Mouse (Mus musculus) heart, embryonic 15.5 days (tissue): ENCODE results near the gene Nt5dc3. TPM values are rescaled to one million over a fixed set of nuclear protein-coding genes. Genes with fewer than 3 reads are reported as not detected.

Source experiments
- ATAC-seq: fragments of 200-750 bp; cut with Nextera tagmentation; replicated peaks from 2 replicates; pipeline ENCODE4 v1.8.0; 2017; ENCODE audit warnings: low read depth, moderate TSS enrichment; ENCODE audit not compliant: insufficient number of reproducible peaks, insufficient read depth, low FRiP score
- H3K27ac ChIP-seq: fragments of 300-500 bp; sonication (generic); 2 replicates; pipeline ENCODE4 v1.5.1; 2015; ENCODE audit warnings: mild to moderate bottlenecking, inconsistent platforms
- H3K27me3 ChIP-seq: fragments of 300-500 bp; sonication (generic); 2 replicates; pipeline ENCODE4 v1.6.1; 2015; ENCODE audit warnings: inconsistent platforms
- H3K36me3 ChIP-seq: fragments of 300-500 bp; sonication (generic); 2 replicates; pipeline ENCODE4 v1.6.1; 2015; ENCODE audit warnings: mild to moderate bottlenecking, inconsistent platforms
- H3K4me1 ChIP-seq: fragments of 300-500 bp; sonication (generic); replicated peaks from 2 replicates; pipeline ENCODE4 v1.6.1; 2015; ENCODE audit warnings: inconsistent platforms
- H3K4me2 ChIP-seq: fragments of 300-500 bp; sonication (generic); 2 replicates; pipeline ENCODE4 v1.6.1; 2015; ENCODE audit warnings: inconsistent platforms, mild to moderate bottlenecking, moderate library complexity
- H3K4me3 ChIP-seq: fragments of 300-500 bp; sonication (generic); 2 replicates; pipeline ENCODE4 v1.5.1; 2015; ENCODE audit warnings: mild to moderate bottlenecking, inconsistent platforms
- H3K9ac ChIP-seq: fragments of 300-500 bp; sonication (generic); 2 replicates; pipeline ENCODE4 v1.6.1; 2015; ENCODE audit warnings: mild to moderate bottlenecking, inconsistent platforms
- H3K9me3 ChIP-seq: fragments of 300-500 bp; sonication (generic); replicated peaks from 2 replicates; pipeline ENCODE4 v1.6.1; 2016; ENCODE audit warnings: inconsistent platforms
- WGBS: fragments of 180-500 bp; shearing (Covaris S2); methylation state at CpG from one replicate; pipeline ENCODE4 v1.1.7; 2015; ENCODE audit warnings: mixed read lengths; 5-methylcytosine and 5-hydroxymethylcytosine counted together
- polyA plus RNA-seq: library from polyadenylated mRNA; unstranded; fragments of >200 nt; fragmentation: Nextera tagmentation; extraction: Ambion mirVana; gene quantifications from 2 replicates; pipeline ENCODE4 v1.2.1, GENCODE M21; 2015

The Nt5dc3 gene
- polyA plus RNA-seq: 3.2 and 3.4 TPM in 2 replicates

DNA sequence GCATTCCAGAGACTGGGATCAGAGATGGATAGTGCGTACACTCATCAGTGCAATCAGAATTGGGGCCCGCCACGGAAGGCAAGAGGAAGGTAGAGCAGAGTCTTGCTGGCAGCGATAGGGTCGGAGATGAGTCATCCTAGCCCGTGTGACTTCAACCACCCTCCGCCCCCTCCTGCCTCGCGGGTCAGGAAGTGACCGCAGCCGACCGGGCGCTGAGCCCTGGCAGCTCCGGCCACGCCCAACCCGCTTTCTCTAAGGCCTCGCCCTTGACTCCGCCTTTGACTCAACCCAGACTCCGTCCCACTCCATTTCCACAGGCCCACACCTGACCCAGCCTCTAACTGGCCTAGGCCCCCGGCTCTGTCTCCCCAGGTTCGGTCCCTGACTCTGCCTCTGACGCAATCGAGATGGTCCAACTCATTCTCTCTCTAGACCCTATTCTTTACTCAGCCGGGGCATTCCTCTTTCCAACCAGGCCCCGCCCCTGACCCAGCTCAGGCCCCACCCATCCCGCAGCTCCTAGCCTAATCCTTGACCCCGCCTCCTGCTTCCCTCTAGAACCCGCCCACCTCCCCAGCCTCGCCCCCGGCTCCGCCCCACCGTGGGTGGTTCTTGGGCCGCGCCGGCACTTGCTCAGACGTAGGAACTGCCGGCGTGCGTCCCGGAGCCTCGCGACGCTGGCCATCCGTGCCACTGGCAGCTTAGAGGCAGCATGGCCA lies at the start of gene Nt5dc3:
Gene Nt5dc3, plus strand, starts transcription at position 608 of the 719 bp plus-strand sequence.
- Histone ChIP-seq H3K36me3 (no peaks in the 10 kb centered on the region), H3K4me1 (peaks cover 46% of the 10 kb centered on the region), H3K27ac (peak within 1 kb of the TSS; percentile 93), H3K4me3 (peak within 1 kb of the TSS; percentile 80), H3K27me3 (no peaks in the 10 kb centered on the region), H3K9ac (peak within 1 kb of the TSS; percentile 90), H3K4me2 (peak within 1 kb of the TSS; percentile 95), H3K9me3 (no peaks in the 10 kb centered on the region)
- ATAC-seq: peak; percentile 93
- under 1% methylated on average over 43 of the region's 44 CpGs for WGBS

DNA sequence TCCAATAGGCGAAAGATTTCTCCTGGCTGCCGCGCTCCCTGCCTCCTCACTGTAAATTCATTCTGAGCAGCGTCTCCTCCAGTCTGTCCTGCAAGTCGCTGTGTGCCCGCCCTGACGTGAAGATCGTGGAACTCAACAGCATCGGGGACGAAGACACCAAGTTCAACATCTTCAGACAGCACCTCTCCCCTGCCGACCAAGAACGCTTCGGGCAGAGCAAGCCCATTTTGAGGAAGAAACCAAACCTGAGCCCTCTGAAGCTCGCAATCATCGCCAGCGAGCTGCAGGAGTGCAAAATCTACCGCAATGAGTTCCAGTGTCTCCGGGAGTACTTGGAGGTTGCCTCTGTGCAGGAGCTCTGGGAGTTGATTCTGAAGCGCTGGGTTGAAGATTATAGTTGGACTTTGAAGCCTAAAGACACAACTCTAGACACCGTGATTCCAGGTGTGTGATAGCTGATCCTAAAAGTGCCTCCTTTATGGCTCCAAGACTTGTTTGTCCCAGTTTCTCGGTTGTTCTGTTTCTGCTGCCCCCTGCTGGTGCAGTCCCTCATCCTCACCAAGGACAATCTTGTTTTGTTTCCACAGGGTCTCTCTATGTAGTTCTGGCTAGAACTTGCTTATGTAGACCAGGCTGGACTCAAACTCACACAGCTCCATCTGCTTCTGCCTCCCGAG lies 47.8 kb upstream of the Nt5dc3 start:
- Histone ChIP-seq H3K27ac (0 out of 2 replicates have a peak overlapping the region, but pooled peaks have one; percentile 26), H3K27me3 (no peaks in the 10 kb centered on the region), H3K36me3 (no peaks in the 10 kb centered on the region), H3K4me2 (peak overlapping the region; percentile 75), H3K9me3 (no peaks in the 10 kb centered on the region), H3K4me1 (peaks cover 17% of the 10 kb centered on the region), H3K9ac (peak overlapping the region; percentile 64), H3K4me3 (peak overlapping the region; percentile 59)
- ATAC-seq: no peak
- WGBS: 11% methylated on average over 22 of the region's 22 CpGs

DNA sequence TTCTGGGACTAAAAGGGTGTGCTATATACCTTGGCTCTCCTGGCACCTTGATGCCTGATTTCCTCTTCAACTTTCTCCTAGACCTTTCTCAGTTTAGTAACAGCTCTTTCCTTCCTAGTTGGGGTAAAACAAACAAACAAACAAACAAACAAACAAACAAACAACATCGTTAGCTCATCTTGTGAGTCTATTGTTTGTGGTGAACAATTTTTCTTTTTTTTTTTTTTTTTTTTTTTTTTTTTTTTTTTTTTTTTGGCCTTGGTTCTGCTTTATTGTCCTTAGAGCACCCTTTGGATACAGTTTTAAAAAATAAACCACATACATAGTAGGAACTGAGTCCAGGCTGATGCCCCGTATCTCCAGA lies 47.3 kb upstream of the Nt5dc3 start:
- no peak for ATAC-seq
- Histone ChIP-seq H3K9me3 (no peaks in the 10 kb centered on the region), H3K4me2 (no peak overlapping the region), H3K4me3 (no peak overlapping the region), H3K36me3 (no peaks in the 10 kb centered on the region), H3K9ac (0 out of 2 replicates have a peak overlapping the region, but pooled peaks have one; percentile 64), H3K27ac (no peak overlapping the region), H3K27me3 (no peaks in the 10 kb centered on the region), H3K4me1 (peaks cover 17% of the 10 kb centered on the region)
- WGBS: 52% methylated on average over 2 of the region's 2 CpGs

DNA sequence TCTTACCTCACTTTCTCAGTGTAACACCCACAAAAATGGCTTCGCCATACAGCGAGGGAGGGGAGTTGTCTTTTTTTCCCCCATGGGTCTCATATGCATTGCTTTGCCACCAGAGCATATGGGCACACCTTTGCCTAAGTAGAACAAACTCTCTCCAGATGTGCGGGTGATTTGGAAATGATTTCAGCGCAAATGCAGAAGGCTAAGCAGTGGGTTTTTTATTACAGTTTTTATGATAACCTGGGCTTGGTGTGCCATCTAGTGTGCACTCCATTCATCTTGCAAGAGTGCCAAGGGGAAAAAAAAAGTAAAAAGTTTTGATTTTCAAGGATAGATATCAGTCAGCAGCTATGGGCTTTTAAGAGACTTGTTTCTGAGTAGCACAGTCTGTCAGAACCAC lies 43.8 kb upstream of the Nt5dc3 start:
- Histone ChIP-seq H3K36me3 (no peaks in the 10 kb centered on the region), H3K9ac (no peak overlapping the region), H3K4me3 (no peak overlapping the region), H3K27ac (no peak overlapping the region), H3K27me3 (no peaks in the 10 kb centered on the region), H3K4me1 (0 out of 2 replicates have a peak, but pooled peaks cover 4% of the 10 kb centered on the region), H3K4me2 (no peak overlapping the region), H3K9me3 (no peaks in the 10 kb centered on the region)
- no peak for ATAC-seq
- WGBS: 90% methylated on average over 4 of the region's 4 CpGs

DNA sequence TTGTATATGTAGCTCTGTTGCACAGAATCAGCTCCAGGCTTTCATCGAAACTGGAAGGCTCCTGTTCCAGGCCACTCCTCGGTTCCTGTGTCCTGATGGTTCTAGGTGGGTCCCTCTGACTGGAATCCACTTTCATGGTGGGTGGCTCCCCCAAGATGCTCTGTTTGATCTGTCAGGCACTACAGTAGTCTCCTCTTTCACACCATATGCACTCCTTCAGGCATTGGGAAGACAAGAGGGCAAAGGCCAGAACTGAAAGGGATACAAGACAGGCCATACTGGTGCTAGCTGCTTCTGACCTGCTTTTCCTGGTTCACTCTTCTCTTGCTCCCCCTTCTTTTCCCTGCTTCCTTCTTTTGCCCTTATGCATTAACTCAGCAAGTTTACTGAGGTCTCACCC lies 35.9 kb upstream of the Nt5dc3 start:
- Histone ChIP-seq H3K4me1 (no peaks in the 10 kb centered on the region), H3K9ac (no peak overlapping the region), H3K4me3 (no peak overlapping the region), H3K36me3 (no peaks in the 10 kb centered on the region), H3K9me3 (no peaks in the 10 kb centered on the region), H3K4me2 (no peak overlapping the region), H3K27me3 (no peaks in the 10 kb centered on the region), H3K27ac (no peak overlapping the region)
- no peak for ATAC-seq
- WGBS: 77% methylated on average over 2 of the region's 2 CpGs

DNA sequence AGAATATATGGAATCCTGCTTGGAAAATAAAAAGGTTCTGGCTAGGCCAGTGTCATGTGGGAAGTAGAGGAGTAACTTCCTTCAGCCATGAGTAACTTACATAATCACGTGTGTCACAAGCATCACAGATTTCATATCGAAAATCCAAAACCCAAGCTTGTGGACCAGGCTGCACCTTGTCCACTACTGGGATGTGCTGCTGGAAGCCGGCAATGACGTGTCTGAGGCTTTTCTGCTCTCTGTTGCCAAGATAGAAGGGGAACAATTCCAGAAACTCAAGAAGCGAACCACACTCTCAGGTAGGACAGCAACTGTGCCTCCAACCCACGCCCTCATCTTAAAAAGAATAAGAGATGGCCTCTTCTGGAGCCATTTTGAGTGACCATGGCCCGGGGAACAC lies 34.5 kb upstream of the Nt5dc3 start:
- 87% methylated on average over 7 of the region's 7 CpGs for WGBS
- Histone ChIP-seq H3K9ac (no peak overlapping the region), H3K36me3 (no peaks in the 10 kb centered on the region), H3K4me1 (no peaks in the 10 kb centered on the region), H3K4me2 (no peak overlapping the region), H3K9me3 (no peaks in the 10 kb centered on the region), H3K27me3 (no peaks in the 10 kb centered on the region), H3K4me3 (no peak overlapping the region), H3K27ac (no peak overlapping the region)
- no peak for ATAC-seq

DNA sequence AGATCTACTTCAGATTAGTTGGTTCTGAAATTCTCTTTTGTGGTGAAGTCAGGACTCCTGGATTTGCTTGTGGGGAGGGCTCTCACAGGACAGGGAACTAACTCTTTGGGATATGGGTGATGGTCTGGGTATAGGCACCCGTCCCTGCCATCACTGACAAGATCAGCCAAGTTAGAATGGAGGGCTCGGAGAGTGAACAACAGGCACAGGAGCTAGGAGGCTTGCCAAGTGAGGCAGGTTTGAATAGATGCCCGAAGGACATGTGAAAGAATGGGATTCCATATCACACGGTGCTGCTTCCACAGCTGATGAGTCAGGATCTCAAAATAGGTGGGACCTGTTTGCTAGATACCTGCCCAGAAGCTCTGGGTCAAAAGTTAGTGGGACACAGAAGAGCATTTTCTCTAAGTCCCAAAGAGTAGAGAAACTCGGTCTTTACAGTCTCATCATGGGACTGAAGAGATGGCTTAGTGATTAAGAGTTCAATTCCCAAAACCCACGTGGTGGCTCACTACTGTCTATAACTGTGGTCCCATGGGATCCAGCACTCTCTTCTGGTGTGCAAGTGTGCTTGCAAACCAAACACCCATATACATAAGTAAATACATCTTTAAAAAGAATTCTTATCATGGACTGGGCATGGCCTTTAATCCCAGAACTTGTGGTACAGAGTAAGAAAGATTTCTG lies 22.8 kb upstream of the Nt5dc3 start:
- no peak for ATAC-seq
- Histone ChIP-seq H3K9ac (no peak overlapping the region), H3K4me3 (no peak overlapping the region), H3K27me3 (no peaks in the 10 kb centered on the region), H3K4me2 (no peak overlapping the region), H3K36me3 (no peaks in the 10 kb centered on the region), H3K9me3 (no peaks in the 10 kb centered on the region), H3K4me1 (no peaks in the 10 kb centered on the region), H3K27ac (no peak overlapping the region)
- 63% methylated on average over 6 of the region's 6 CpGs for WGBS

DNA sequence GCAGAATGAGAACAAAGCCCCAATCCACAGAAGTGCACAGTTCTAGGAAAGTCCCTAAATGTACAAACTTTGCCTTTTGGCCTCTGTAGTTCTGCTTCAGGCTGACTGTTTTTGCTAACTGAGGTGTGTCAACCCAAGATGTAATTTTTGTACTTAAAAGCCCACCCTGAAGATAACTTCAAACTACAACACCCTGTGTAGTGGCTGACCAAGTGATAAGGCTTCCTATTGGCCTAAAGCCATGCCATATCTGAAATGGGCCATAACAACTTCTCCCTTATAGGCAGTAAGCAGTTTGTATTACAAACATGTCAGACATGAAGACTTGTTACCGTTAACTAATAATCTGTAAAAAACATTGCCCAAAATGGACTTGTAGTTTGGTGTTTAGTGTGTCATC lies 21.1 kb upstream of the Nt5dc3 start:
- H3K27me3 ChIP-seq: no peaks in the 10 kb centered on the region
- H3K4me1 ChIP-seq: no peaks in the 10 kb centered on the region
- no peak overlapping the region for H3K4me3 ChIP-seq
- H3K9ac ChIP-seq: no peak overlapping the region
- H3K9me3 ChIP-seq: no peaks in the 10 kb centered on the region
- 87% methylated on average over 1 of the region's 1 CpGs for WGBS
- no peaks in the 10 kb centered on the region for H3K36me3 ChIP-seq
- H3K27ac ChIP-seq: no peak overlapping the region
- ATAC-seq: no peak
- no peak overlapping the region for H3K4me2 ChIP-seq

DNA sequence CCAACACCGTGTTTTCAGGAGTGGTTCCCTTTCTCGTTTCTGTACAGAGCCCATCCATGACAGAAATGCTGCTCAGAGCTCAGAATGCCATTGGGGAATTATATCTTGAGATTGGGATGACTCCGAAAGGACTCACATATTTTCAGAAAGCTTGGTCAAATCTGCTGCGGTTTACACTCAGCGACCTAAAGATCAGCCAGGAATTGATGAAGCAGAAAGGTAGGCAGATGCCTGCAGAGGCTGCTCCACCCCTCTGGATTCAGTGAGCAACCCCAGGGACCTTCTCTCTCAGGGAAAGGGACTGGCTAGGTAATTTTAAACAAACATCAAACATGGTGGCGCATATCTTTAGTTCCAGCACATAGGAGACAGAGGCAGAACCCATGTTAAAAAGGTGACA lies 20.6 kb upstream of the Nt5dc3 start:
- no peak overlapping the region for H3K27ac ChIP-seq
- no peaks in the 10 kb centered on the region for H3K36me3 ChIP-seq
- H3K4me3 ChIP-seq: no peak overlapping the region
- H3K27me3 ChIP-seq: no peaks in the 10 kb centered on the region
- no peak overlapping the region for H3K9ac ChIP-seq
- no peaks in the 10 kb centered on the region for H3K9me3 ChIP-seq
- H3K4me2 ChIP-seq: no peak overlapping the region
- WGBS: 83% methylated on average over 6 of the region's 6 CpGs
- H3K4me1 ChIP-seq: no peaks in the 10 kb centered on the region
- no peak for ATAC-seq

DNA sequence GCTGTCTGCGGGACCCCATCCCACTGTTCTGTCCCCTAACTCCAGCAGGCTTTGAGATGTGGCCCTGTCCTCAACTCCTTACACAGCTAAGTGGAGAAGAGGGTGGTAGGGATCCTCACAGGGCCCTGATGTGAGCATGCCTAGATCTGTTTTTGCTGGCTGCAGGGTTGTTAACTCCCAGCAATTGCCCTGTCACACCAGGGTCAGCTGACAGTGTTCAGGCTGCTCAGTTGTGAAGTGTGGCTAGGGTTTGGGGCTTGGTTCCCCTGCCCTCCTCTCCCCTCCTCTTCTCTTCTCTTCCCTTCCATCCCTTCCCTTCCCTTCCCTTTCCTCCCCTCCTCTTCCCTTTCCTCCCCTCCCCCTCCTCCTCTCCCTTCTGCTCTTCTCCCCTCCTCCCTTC lies 17.6 kb upstream of the Nt5dc3 start:
- Histone ChIP-seq H3K4me2 (no peak overlapping the region), H3K4me1 (no peaks in the 10 kb centered on the region), H3K4me3 (no peak overlapping the region), H3K36me3 (no peaks in the 10 kb centered on the region), H3K9ac (no peak overlapping the region), H3K27ac (no peak overlapping the region), H3K9me3 (no peaks in the 10 kb centered on the region), H3K27me3 (no peaks in the 10 kb centered on the region)
- 95% methylated on average over 1 of the region's 1 CpGs for WGBS
- no peak for ATAC-seq

DNA sequence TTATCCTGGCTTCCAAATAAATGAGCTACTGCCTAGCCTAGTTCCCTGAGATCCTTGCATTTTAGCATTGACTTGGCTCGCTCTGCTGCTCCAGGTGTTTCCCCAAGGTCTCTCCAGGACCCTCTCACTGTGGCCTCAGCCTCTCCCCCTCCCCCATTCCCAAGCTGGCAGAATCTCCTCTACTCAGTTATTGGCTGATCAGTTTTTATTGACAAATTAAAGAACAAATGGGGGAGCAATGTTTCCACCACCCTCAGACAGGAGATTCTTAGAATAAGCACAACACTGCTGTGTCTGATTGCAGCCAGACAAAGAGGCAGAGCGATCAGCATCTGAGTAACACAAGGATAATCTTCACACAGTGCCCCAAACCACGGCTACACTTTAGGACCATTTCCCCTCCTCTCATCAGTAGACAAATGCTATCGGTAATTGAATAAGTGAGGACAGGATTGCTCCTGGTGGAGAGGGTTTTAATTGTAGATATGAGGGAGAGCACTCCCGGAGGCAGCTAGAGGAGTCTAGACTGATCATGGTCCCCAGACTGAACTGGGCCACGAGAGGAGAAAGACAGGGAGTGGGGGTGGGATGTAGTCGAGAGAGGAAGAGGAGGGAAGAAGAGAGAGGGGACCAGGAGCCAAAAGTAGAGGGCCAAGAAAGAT lies 17.0 kb upstream of the Nt5dc3 start:
- Histone ChIP-seq H3K36me3 (no peaks in the 10 kb centered on the region), H3K4me3 (no peak overlapping the region), H3K9ac (no peak overlapping the region), H3K4me2 (no peak overlapping the region), H3K27me3 (no peaks in the 10 kb centered on the region), H3K4me1 (no peaks in the 10 kb centered on the region), H3K9me3 (no peaks in the 10 kb centered on the region), H3K27ac (no peak overlapping the region)
- no peak for ATAC-seq
- 31% methylated on average over 7 of the region's 7 CpGs for WGBS
